Mouse (Mus musculus): ENCODE measurements around the gene Inf2. TPM values are rescaled to one million over a fixed set of nuclear protein-coding genes. Genes with fewer than 3 reads are reported as not detected.

Gene Inf2
- polyA plus RNA-seq (2015; fragmentation: Nextera tagmentation; extraction: Ambion mirVana): 2.9 and 3.9 TPM in 2 replicates

GRCm38 (mm10) chr12:112588426-112589256 is at the start of gene Inf2:
Gene Inf2, plus strand, starts transcription at chr12:112588784.
- peak; percentile 92 for ATAC-seq (ENCODE audit: insufficient read depth, low FRiP score)
- Histone ChIP-seq H3K27me3 (ENCODE audit: control insufficient read depth, insufficient read depth, low read length) (no peaks in the 10 kb centered on the region), H3K4me2 (ENCODE audit: low read depth, low read length) (peak within 1 kb of the TSS; percentile 89), H3K27ac (ENCODE audit: low read length) (no peak within 1 kb of the TSS), H3K9ac (ENCODE audit: low read length) (peak within 1 kb of the TSS; percentile 74), H3K4me1 (ENCODE audit: control insufficient read depth, insufficient read depth, low read length) (peaks cover 29% of the 10 kb centered on the region), H3K4me3 (replicated peaks; ENCODE audit: low read length) (peak within 1 kb of the TSS; percentile 59), H3K9me3 (replicated peaks; ENCODE audit: control insufficient read depth, low read length) (no peaks in the 10 kb centered on the region), H3K36me3 (ENCODE audit: control insufficient read depth, insufficient read depth, low read length) (no peaks in the 10 kb centered on the region)
- WGBS: under 1% methylated on average over 56 of the region's 60 CpGs

- H3K4me3 ChIP-seq (replicated peaks; ENCODE audit: low read length): no peak overlapping the region
- no peak for ATAC-seq (ENCODE audit: insufficient read depth, low FRiP score)
- no peaks in the 10 kb centered on the region for H3K9me3 ChIP-seq (replicated peaks; ENCODE audit: control insufficient read depth, low read length)
- no peaks in the 10 kb centered on the region for H3K36me3 ChIP-seq (ENCODE audit: control insufficient read depth, insufficient read depth, low read length)
- no peak overlapping the region for H3K9ac ChIP-seq (ENCODE audit: low read length)
- WGBS: 80% methylated on average over 7 of the region's 7 CpGs
- H3K27ac ChIP-seq (ENCODE audit: low read length): no peak overlapping the region
- no peaks in the 10 kb centered on the region for H3K27me3 ChIP-seq (ENCODE audit: control insufficient read depth, insufficient read depth, low read length)
- 0 out of 2 replicates have a peak, but pooled peaks cover 3% of the 10 kb centered on the region for H3K4me1 ChIP-seq (ENCODE audit: control insufficient read depth, insufficient read depth, low read length)
- H3K4me2 ChIP-seq (ENCODE audit: low read depth, low read length): no peak overlapping the region
Measured at GRCm38 (mm10) chr12:112539466-112539965, 49.1 kb upstream of the Inf2 start.

GRCm38 (mm10) chr12:112540321-112540720 is 48.3 kb upstream of the Inf2 start:
- Histone ChIP-seq H3K4me3 (replicated peaks; ENCODE audit: low read length) (no peak overlapping the region), H3K4me2 (ENCODE audit: low read depth, low read length) (no peak overlapping the region), H3K27me3 (ENCODE audit: control insufficient read depth, insufficient read depth, low read length) (no peaks in the 10 kb centered on the region), H3K9me3 (replicated peaks; ENCODE audit: control insufficient read depth, low read length) (no peaks in the 10 kb centered on the region), H3K36me3 (ENCODE audit: control insufficient read depth, insufficient read depth, low read length) (no peaks in the 10 kb centered on the region), H3K4me1 (ENCODE audit: control insufficient read depth, insufficient read depth, low read length) (0 out of 2 replicates have a peak, but pooled peaks cover 3% of the 10 kb centered on the region), H3K27ac (ENCODE audit: low read length) (no peak overlapping the region), H3K9ac (ENCODE audit: low read length) (no peak overlapping the region)
- 90% methylated on average over 12 of the region's 12 CpGs for WGBS
- ATAC-seq (ENCODE audit: insufficient read depth, low FRiP score): no peak

GRCm38 (mm10) chr12:112541483-112542091 is 47.0 kb upstream of the Inf2 start:
- H3K36me3 ChIP-seq (ENCODE audit: control insufficient read depth, insufficient read depth, low read length): no peaks in the 10 kb centered on the region
- no peak for ATAC-seq (ENCODE audit: insufficient read depth, low FRiP score)
- no peaks in the 10 kb centered on the region for H3K27me3 ChIP-seq (ENCODE audit: control insufficient read depth, insufficient read depth, low read length)
- H3K27ac ChIP-seq (ENCODE audit: low read length): no peak overlapping the region
- 72% methylated on average over 8 of the region's 8 CpGs for WGBS
- no peak overlapping the region for H3K4me2 ChIP-seq (ENCODE audit: low read depth, low read length)
- H3K4me1 ChIP-seq (ENCODE audit: control insufficient read depth, insufficient read depth, low read length): 0 out of 2 replicates have a peak, but pooled peaks cover 3% of the 10 kb centered on the region
- H3K9me3 ChIP-seq (replicated peaks; ENCODE audit: control insufficient read depth, low read length): no peaks in the 10 kb centered on the region
- H3K9ac ChIP-seq (ENCODE audit: low read length): no peak overlapping the region
- no peak overlapping the region for H3K4me3 ChIP-seq (replicated peaks; ENCODE audit: low read length)

GRCm38 (mm10) chr12:112542257-112542919 is 46.2 kb upstream of the Inf2 start:
- WGBS: 57% methylated on average over 13 of the region's 13 CpGs
- ATAC-seq (ENCODE audit: insufficient read depth, low FRiP score): peak; percentile 31; the same call in 1 of the 2 replicates
- H3K9me3 ChIP-seq (replicated peaks; ENCODE audit: control insufficient read depth, low read length): no peaks in the 10 kb centered on the region
- H3K9ac ChIP-seq (ENCODE audit: low read length): 0 out of 2 replicates have a peak overlapping the region, but pooled peaks have one; percentile 11
- no peak overlapping the region for H3K27ac ChIP-seq (ENCODE audit: low read length)
- no peaks in the 10 kb centered on the region for H3K36me3 ChIP-seq (ENCODE audit: control insufficient read depth, insufficient read depth, low read length)
- 0 out of 2 replicates have a peak, but pooled peaks cover 3% of the 10 kb centered on the region for H3K4me1 ChIP-seq (ENCODE audit: control insufficient read depth, insufficient read depth, low read length)
- no peak overlapping the region for H3K4me3 ChIP-seq (replicated peaks; ENCODE audit: low read length)
- no peaks in the 10 kb centered on the region for H3K27me3 ChIP-seq (ENCODE audit: control insufficient read depth, insufficient read depth, low read length)
- H3K4me2 ChIP-seq (ENCODE audit: low read depth, low read length): no peak overlapping the region

GRCm38 (mm10) chr12:112542920-112543300 is 45.7 kb upstream of the Inf2 start:
- no peaks in the 10 kb centered on the region for H3K36me3 ChIP-seq (ENCODE audit: control insufficient read depth, insufficient read depth, low read length)
- H3K4me2 ChIP-seq (ENCODE audit: low read depth, low read length): no peak overlapping the region
- H3K4me3 ChIP-seq (replicated peaks; ENCODE audit: low read length): no peak overlapping the region
- no peak overlapping the region for H3K27ac ChIP-seq (ENCODE audit: low read length)
- WGBS: 6% methylated on average over 11 of the region's 11 CpGs
- no peaks in the 10 kb centered on the region for H3K27me3 ChIP-seq (ENCODE audit: control insufficient read depth, insufficient read depth, low read length)
- peak; percentile 59; the same call in 1 of the 2 replicates for ATAC-seq (ENCODE audit: insufficient read depth, low FRiP score)
- no peaks in the 10 kb centered on the region for H3K9me3 ChIP-seq (replicated peaks; ENCODE audit: control insufficient read depth, low read length)
- H3K9ac ChIP-seq (ENCODE audit: low read length): no peak overlapping the region
- H3K4me1 ChIP-seq (ENCODE audit: control insufficient read depth, insufficient read depth, low read length): 0 out of 2 replicates have a peak, but pooled peaks cover 3% of the 10 kb centered on the region

GRCm38 (mm10) chr12:112543941-112544340 is 44.6 kb upstream of the Inf2 start:
- no peaks in the 10 kb centered on the region for H3K9me3 ChIP-seq (replicated peaks; ENCODE audit: control insufficient read depth, low read length)
- ATAC-seq (ENCODE audit: insufficient read depth, low FRiP score): no peak; the same call in 1 of the 2 replicates
- no peak overlapping the region for H3K9ac ChIP-seq (ENCODE audit: low read length)
- H3K4me3 ChIP-seq (replicated peaks; ENCODE audit: low read length): no peak overlapping the region
- H3K27me3 ChIP-seq (ENCODE audit: control insufficient read depth, insufficient read depth, low read length): no peaks in the 10 kb centered on the region
- H3K27ac ChIP-seq (ENCODE audit: low read length): no peak overlapping the region
- WGBS: 64% methylated on average over 9 of the region's 9 CpGs
- no peaks in the 10 kb centered on the region for H3K36me3 ChIP-seq (ENCODE audit: control insufficient read depth, insufficient read depth, low read length)
- H3K4me2 ChIP-seq (ENCODE audit: low read depth, low read length): no peak overlapping the region
- 0 out of 2 replicates have a peak, but pooled peaks cover 3% of the 10 kb centered on the region for H3K4me1 ChIP-seq (ENCODE audit: control insufficient read depth, insufficient read depth, low read length)

- Histone ChIP-seq H3K4me2 (ENCODE audit: low read depth, low read length) (no peak overlapping the region), H3K36me3 (ENCODE audit: control insufficient read depth, insufficient read depth, low read length) (no peaks in the 10 kb centered on the region), H3K4me1 (ENCODE audit: control insufficient read depth, insufficient read depth, low read length) (0 out of 2 replicates have a peak, but pooled peaks cover 3% of the 10 kb centered on the region), H3K9ac (ENCODE audit: low read length) (no peak overlapping the region), H3K4me3 (replicated peaks; ENCODE audit: low read length) (no peak overlapping the region), H3K27me3 (ENCODE audit: control insufficient read depth, insufficient read depth, low read length) (no peaks in the 10 kb centered on the region), H3K27ac (ENCODE audit: low read length) (no peak overlapping the region), H3K9me3 (replicated peaks; ENCODE audit: control insufficient read depth, low read length) (no peaks in the 10 kb centered on the region)
- WGBS: 43% methylated on average over 12 of the region's 12 CpGs
- no peak for ATAC-seq (ENCODE audit: insufficient read depth, low FRiP score)
Measured at GRCm38 (mm10) chr12:112544946-112545701, 43.5 kb upstream of the Inf2 start.
